Mouse (Mus musculus): ENCODE measurements around the gene Mtx3. TPM values are rescaled to one million over a fixed set of nuclear protein-coding genes. Genes with fewer than 3 reads are reported as not detected.

Mtx3 gene
- total RNA-seq (2023), result 10 to 100 TPM; 18.1 to 20.3 TPM

GRCm38 (mm10) chr13:92844586-92845221 lies at the start of gene Mtx3:
TSS of gene Mtx3 (plus strand) at chr13:92844760.

Other genes starting within 250 kb of the Mtx3 start
- 10 to 100 TPM; 13.7 to 17.6 TPM for gene Serinc5, start 233.7 kb upstream of the Mtx3 start, total RNA-seq (2023)
- not detected for gene Thbs4, start 49.9 kb upstream of the Mtx3 start, total RNA-seq (2023)

Measured in T-cell, adult 66 days (primary cell).